Mouse (Mus musculus): ENCODE data around the gene Slc44a1. TPM values are rescaled to one million over a fixed set of nuclear protein-coding genes. Genes with fewer than 3 reads are reported as not detected.

The Slc44a1 gene
- polyA plus RNA-seq, 1 experiment from 2014 or later, result 51.5 TPM

GRCm38 (mm10) chr4:53625263-53625662 lies 185.1 kb downstream of the Slc44a1 start:
- no peaks in the 10 kb centered on the region for H3K9me3 ChIP-seq (ENCODE audit: low read depth, low read length)
- no peak for DNase-seq
- ATAC-seq (ENCODE audit: insufficient read depth), result no peak
- H3K4me2 ChIP-seq, result no peak overlapping the region
- TF ChIP-seq CTCF (IDR thresholded peaks at IDR 0.05; ENCODE audit: low read depth), result no peak
- no peak overlapping the region for H3K9ac ChIP-seq
- no peak overlapping the region for H3K4me3 ChIP-seq (ENCODE audit: low read depth, low read length)
- H3K27ac ChIP-seq (ENCODE audit: low read depth), result no peak overlapping the region
- no peaks in the 10 kb centered on the region for H3K36me3 ChIP-seq (ENCODE audit: insufficient read depth)
- WGBS, result 77% methylated on average over 3 of the region's 3 CpGs
- 0 out of 2 replicates have a peak, but pooled peaks cover 3% of the 10 kb centered on the region for H3K4me1 ChIP-seq (ENCODE audit: insufficient read depth)
- no peaks in the 10 kb centered on the region for H3K27me3 ChIP-seq (ENCODE audit: insufficient read depth, low read length)

GRCm38 (mm10) chr4:53628924-53629323 lies 188.7 kb downstream of the Slc44a1 start:
- TF ChIP-seq CTCF (IDR thresholded peaks at IDR 0.05; ENCODE audit: low read depth), result no peak
- Histone ChIP-seq H3K36me3 (ENCODE audit: insufficient read depth) (no peaks in the 10 kb centered on the region), H3K9ac (no peak overlapping the region), H3K27me3 (ENCODE audit: insufficient read depth, low read length) (no peaks in the 10 kb centered on the region), H3K4me1 (ENCODE audit: insufficient read depth) (no peaks in the 10 kb centered on the region), H3K4me2 (no peak overlapping the region), H3K27ac (ENCODE audit: low read depth) (no peak overlapping the region), H3K4me3 (ENCODE audit: low read depth, low read length) (no peak overlapping the region), H3K9me3 (ENCODE audit: low read depth, low read length) (no peaks in the 10 kb centered on the region)
- peak; percentile 59 for DNase-seq
- peak; percentile 14; the same call in 1 of the 2 replicates for ATAC-seq (ENCODE audit: insufficient read depth)
- WGBS, result 32% methylated on average over 4 of the region's 4 CpGs

GRCm38 (mm10) chr4:53630963-53631315 lies 190.7 kb downstream of the Slc44a1 start:
- H3K9me3 ChIP-seq (ENCODE audit: low read depth, low read length), result no peaks in the 10 kb centered on the region
- DNase-seq, result no peak
- no peak for TF ChIP-seq CTCF (IDR thresholded peaks at IDR 0.05; ENCODE audit: low read depth)
- no peaks in the 10 kb centered on the region for H3K27me3 ChIP-seq (ENCODE audit: insufficient read depth, low read length)
- H3K9ac ChIP-seq, result peak overlapping the region; percentile 82
- WGBS, result 6% methylated on average over 12 of the region's 12 CpGs
- H3K4me1 ChIP-seq (ENCODE audit: insufficient read depth), result no peaks in the 10 kb centered on the region
- peak; percentile 38 for ATAC-seq (ENCODE audit: insufficient read depth)
- peak overlapping the region; percentile 80 for H3K4me3 ChIP-seq (ENCODE audit: low read depth, low read length)
- H3K36me3 ChIP-seq (ENCODE audit: insufficient read depth), result no peaks in the 10 kb centered on the region
- no peak overlapping the region for H3K27ac ChIP-seq (ENCODE audit: low read depth)
- peak overlapping the region; percentile 70 for H3K4me2 ChIP-seq

DNA sequence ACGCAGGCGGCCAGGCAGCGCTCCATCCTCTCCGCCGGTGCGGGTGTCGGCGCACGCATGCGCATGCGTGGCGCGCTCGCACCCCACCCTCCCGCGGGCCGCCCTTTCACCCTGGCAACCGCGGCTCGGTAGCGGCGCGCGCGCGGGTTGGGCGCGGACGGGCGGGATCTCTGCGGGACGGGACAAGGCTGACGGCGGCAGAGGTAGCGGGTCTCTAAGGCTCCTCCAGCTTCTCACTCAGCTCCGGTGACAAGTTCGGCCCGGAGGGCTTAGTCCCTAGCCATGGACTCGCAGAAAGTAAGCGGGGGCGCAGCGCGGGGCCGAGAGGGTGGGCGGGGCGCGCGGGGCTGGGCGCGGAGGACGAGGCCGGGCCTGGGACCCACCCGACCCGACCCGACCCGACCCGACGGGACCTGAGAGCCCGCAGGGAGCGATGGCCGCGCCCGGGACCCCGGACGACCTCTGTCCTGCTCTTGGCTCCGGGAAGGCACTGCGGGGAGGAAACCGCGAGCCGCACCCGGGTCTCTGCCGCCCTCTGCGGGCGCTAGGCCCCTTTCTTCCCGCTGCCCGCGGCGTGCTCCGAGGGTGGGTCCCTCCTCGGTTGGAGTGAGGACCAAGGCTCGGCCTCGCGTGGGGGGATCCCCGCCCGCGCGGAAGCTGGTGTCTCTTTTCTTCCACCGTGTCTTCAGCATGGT lies 191.2 kb downstream of the Slc44a1 start, which contains the start of gene Fsd1l:
Gene Fsd1l (plus strand): TSS at position 156 of the 695 bp plus-strand sequence.
- Histone ChIP-seq H3K27ac (ENCODE audit: low read depth) (peak within 1 kb of the TSS; percentile 36; the same call in 1 of the 2 replicates), H3K4me2 (peak within 1 kb of the TSS; percentile 70), H3K36me3 (ENCODE audit: insufficient read depth) (no peaks in the 10 kb centered on the region), H3K4me1 (ENCODE audit: insufficient read depth) (no peaks in the 10 kb centered on the region), H3K27me3 (ENCODE audit: insufficient read depth, low read length) (no peaks in the 10 kb centered on the region), H3K9me3 (ENCODE audit: low read depth, low read length) (no peaks in the 10 kb centered on the region), H3K4me3 (ENCODE audit: low read depth, low read length) (peak within 1 kb of the TSS; percentile 80), H3K9ac (peak within 1 kb of the TSS; percentile 82)
- DNase-seq (peak; percentile 85), ATAC-seq (ENCODE audit: insufficient read depth) (peak; percentile 81)
- TF ChIP-seq CTCF (IDR thresholded peaks at IDR 0.05; ENCODE audit: low read depth), result peak; percentile 41; the same call in 1 of the 2 replicates
- under 1% methylated on average over 79 of the region's 88 CpGs for WGBS

DNA sequence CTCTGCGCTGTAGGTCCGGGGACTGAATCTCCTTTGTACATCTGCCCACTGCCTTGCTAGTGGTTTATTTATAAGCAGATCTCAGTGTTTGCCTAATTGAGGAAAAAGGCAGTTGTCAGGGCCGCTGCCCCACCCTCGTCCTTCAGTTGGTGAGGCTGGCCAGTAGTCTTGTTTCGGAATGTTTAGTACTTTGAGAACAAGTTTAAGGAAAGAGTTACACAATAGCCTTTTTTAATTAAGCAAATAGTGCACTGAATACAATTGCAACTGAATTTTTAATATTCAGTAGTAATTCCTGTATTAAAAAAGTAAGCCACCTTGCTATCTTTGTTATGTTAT lies 191.8 kb downstream of the Slc44a1 start:
- Histone ChIP-seq H3K4me3 (ENCODE audit: low read depth, low read length) (peak overlapping the region; percentile 80), H3K9me3 (ENCODE audit: low read depth, low read length) (no peaks in the 10 kb centered on the region), H3K27me3 (ENCODE audit: insufficient read depth, low read length) (no peaks in the 10 kb centered on the region), H3K4me1 (ENCODE audit: insufficient read depth) (no peaks in the 10 kb centered on the region), H3K9ac (peak overlapping the region; percentile 82), H3K4me2 (peak overlapping the region; percentile 70), H3K36me3 (ENCODE audit: insufficient read depth) (no peaks in the 10 kb centered on the region), H3K27ac (ENCODE audit: low read depth) (peak overlapping the region; percentile 36; the same call in 1 of the 2 replicates)
- 2% methylated on average over 5 of the region's 5 CpGs for WGBS
- no peak for TF ChIP-seq CTCF (IDR thresholded peaks at IDR 0.05; ENCODE audit: low read depth)
- ATAC-seq (ENCODE audit: insufficient read depth) (no peak), DNase-seq (no peak)

- ATAC-seq (ENCODE audit: insufficient read depth) (no peak), DNase-seq (no peak)
- Histone ChIP-seq H3K27ac (ENCODE audit: low read depth) (no peak overlapping the region), H3K9me3 (ENCODE audit: low read depth, low read length) (no peaks in the 10 kb centered on the region), H3K4me1 (ENCODE audit: insufficient read depth) (0 out of 2 replicates have a peak, but pooled peaks cover 2% of the 10 kb centered on the region), H3K27me3 (ENCODE audit: insufficient read depth, low read length) (no peaks in the 10 kb centered on the region), H3K36me3 (ENCODE audit: insufficient read depth) (no peaks in the 10 kb centered on the region), H3K4me2 (no peak overlapping the region), H3K4me3 (ENCODE audit: low read depth, low read length) (no peak overlapping the region), H3K9ac (no peak overlapping the region)
- 84% methylated on average over 3 of the region's 3 CpGs for WGBS
- no peak for TF ChIP-seq CTCF (IDR thresholded peaks at IDR 0.05; ENCODE audit: low read depth)
These were observed 195.1 kb downstream of the Slc44a1 start for GRCm38 (mm10) chr4:53635336-53635735.

DNA sequence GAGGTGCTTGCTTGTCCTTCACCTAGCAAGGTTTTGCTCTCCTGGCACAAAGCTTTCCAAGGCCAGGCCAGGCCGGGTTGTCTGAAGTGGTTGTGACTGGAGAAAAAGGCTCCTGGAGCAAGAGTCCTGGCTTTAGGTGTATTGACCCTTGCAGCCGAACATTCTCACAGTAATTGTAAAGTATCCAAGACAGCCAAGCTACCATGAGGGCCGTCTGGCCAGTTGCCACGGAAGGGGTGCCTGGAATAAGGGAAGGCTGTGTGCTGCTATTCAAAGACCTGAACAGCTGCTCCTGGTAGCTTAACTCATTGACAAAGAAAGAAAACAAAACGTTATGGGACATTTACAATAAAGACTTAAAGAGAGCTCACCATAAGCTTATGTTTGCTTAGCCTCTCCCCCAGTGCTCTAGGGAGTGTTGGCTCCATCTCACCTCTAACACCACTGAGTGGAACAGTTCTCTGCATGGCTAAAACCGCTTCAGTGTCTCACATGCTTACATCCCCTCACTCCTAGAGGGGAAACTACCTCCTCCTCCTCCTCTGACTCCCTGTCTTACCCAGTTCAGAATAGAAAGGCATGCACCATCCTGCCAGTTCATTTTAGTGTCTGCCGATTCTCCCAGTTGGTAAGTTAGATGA lies 197.2 kb downstream of the Slc44a1 start:
- H3K4me2 ChIP-seq, result no peak overlapping the region
- no peak overlapping the region for H3K9ac ChIP-seq
- DNase-seq, result peak; percentile 64
- peak; percentile 41; the same call in 1 of the 2 replicates for ATAC-seq (ENCODE audit: insufficient read depth)
- H3K27me3 ChIP-seq (ENCODE audit: insufficient read depth, low read length), result no peaks in the 10 kb centered on the region
- 47% methylated on average over 7 of the region's 7 CpGs for WGBS
- TF ChIP-seq CTCF (IDR thresholded peaks at IDR 0.05; ENCODE audit: low read depth), result no peak
- 0 out of 2 replicates have a peak, but pooled peaks cover 2% of the 10 kb centered on the region for H3K4me1 ChIP-seq (ENCODE audit: insufficient read depth)
- H3K9me3 ChIP-seq (ENCODE audit: low read depth, low read length), result no peaks in the 10 kb centered on the region; the same call in 1 of the 2 replicates
- no peaks in the 10 kb centered on the region; the same call in 1 of the 2 replicates for H3K36me3 ChIP-seq (ENCODE audit: insufficient read depth)
- H3K4me3 ChIP-seq (ENCODE audit: low read depth, low read length), result no peak overlapping the region
- H3K27ac ChIP-seq (ENCODE audit: low read depth), result no peak overlapping the region; the same call in 1 of the 2 replicates
